Mouse (Mus musculus) limb, embryonic 11.5 days (tissue): ENCODE measurements around the gene Ip6k3. TPM values are rescaled to one million over a fixed set of nuclear protein-coding genes. Genes with fewer than 3 reads are reported as not detected.

Experiments used
- ATAC-seq: fragments of 200-750 bp; cut with Nextera tagmentation; 2 replicates; pipeline ENCODE4 v1.8.0; 2017; ENCODE audit warnings: low read depth; ENCODE audit not compliant: insufficient number of reproducible peaks, low FRiP score, low TSS enrichment
- DNase-seq: peaks from one replicate; pipeline ENCODE4 v3.0.0-alpha.2; 2015; ENCODE audit warnings: low spot score
- H3K27ac ChIP-seq: fragments of 300-500 bp; sonication (generic); replicated peaks from 2 replicates; pipeline ENCODE4 v1.5.1; 2014; ENCODE audit warnings: low read depth, mild to moderate bottlenecking, low read length
- H3K27me3 ChIP-seq: fragments of 300-500 bp; sonication (generic); 2 replicates; pipeline ENCODE4 v1.6.1; 2014; ENCODE audit warnings: mild to moderate bottlenecking, low read length, mixed read lengths; ENCODE audit not compliant: control insufficient read depth, insufficient read depth
- H3K36me3 ChIP-seq: fragments of 300-500 bp; sonication (generic); 2 replicates; pipeline ENCODE4 v1.6.1; 2014; ENCODE audit warnings: mild to moderate bottlenecking, low read length, moderate library complexity, mixed read lengths; ENCODE audit not compliant: control insufficient read depth, insufficient read depth
- H3K4me1 ChIP-seq: fragments of 300-500 bp; sonication (generic); 2 replicates; pipeline ENCODE4 v1.6.1; 2014; ENCODE audit warnings: low read length, mixed read lengths; ENCODE audit not compliant: control insufficient read depth, insufficient read depth
- H3K4me2 ChIP-seq: fragments of 300-500 bp; sonication (generic); 2 replicates; pipeline ENCODE4 v1.6.1; 2014; ENCODE audit warnings: low read depth, mild to moderate bottlenecking, moderate library complexity; ENCODE audit not compliant: severe bottlenecking
- H3K4me3 ChIP-seq: fragments of 300-500 bp; sonication (generic); 2 replicates; pipeline ENCODE4 v1.5.1; 2014; ENCODE audit warnings: low read depth, low read length
- H3K9ac ChIP-seq: fragments of 300-500 bp; sonication (generic); 2 replicates; pipeline ENCODE4 v1.6.1; 2014; ENCODE audit warnings: mild to moderate bottlenecking, low read length
- H3K9me3 ChIP-seq: fragments of 300-500 bp; sonication (generic); 2 replicates; pipeline ENCODE4 v1.6.1; 2016; ENCODE audit warnings: low read length; ENCODE audit not compliant: control insufficient read depth
- WGBS: fragments of 180-500 bp; shearing (Covaris S2); extraction: QIAGEN DNeasy Blood & Tissue Kit; methylation state at CpG from one replicate; pipeline ENCODE4 v1.1.7; 2014; 5-methylcytosine and 5-hydroxymethylcytosine counted together
- polyA plus RNA-seq: library from polyadenylated mRNA; unstranded; fragments of >200 nt; fragmentation: Nextera tagmentation; extraction: Ambion mirVana; gene quantifications from 2 replicates; pipeline ENCODE4 v1.2.1, GENCODE M21; 2014

Gene Ip6k3
- polyA plus RNA-seq, 1 experiment from 2014 or later, result 0.13 TPM

- 91% methylated on average over 7 of the region's 7 CpGs for WGBS
- Histone ChIP-seq H3K9ac (no peak overlapping the region), H3K4me2 (no peak overlapping the region), H3K9me3 (no peaks in the 10 kb centered on the region), H3K36me3 (peaks cover 20% of the 10 kb centered on the region), H3K27ac (no peak overlapping the region), H3K4me3 (no peak overlapping the region), H3K4me1 (peaks cover 8% of the 10 kb centered on the region), H3K27me3 (no peaks in the 10 kb centered on the region)
- DNase-seq, result no peak
- no peak for ATAC-seq
Observed at GRCm38 (mm10) chr17:27123813-27124375, 43.7 kb downstream of the Ip6k3 start.

GRCm38 (mm10) chr17:27123103-27123502 lies 44.5 kb downstream of the Ip6k3 start:
- ATAC-seq (no peak), DNase-seq (no peak)
- H3K27me3 ChIP-seq, result no peaks in the 10 kb centered on the region
- peaks cover 8% of the 10 kb centered on the region for H3K4me1 ChIP-seq
- no peaks in the 10 kb centered on the region for H3K9me3 ChIP-seq
- H3K4me2 ChIP-seq, result no peak overlapping the region
- H3K9ac ChIP-seq, result no peak overlapping the region
- no peak overlapping the region for H3K27ac ChIP-seq
- 95% methylated on average over 2 of the region's 2 CpGs for WGBS
- H3K4me3 ChIP-seq, result no peak overlapping the region
- H3K36me3 ChIP-seq, result peaks cover 20% of the 10 kb centered on the region

GRCm38 (mm10) chr17:27122701-27123100 lies 44.9 kb downstream of the Ip6k3 start:
- Histone ChIP-seq H3K4me1 (peaks cover 8% of the 10 kb centered on the region), H3K4me3 (no peak overlapping the region), H3K9me3 (no peaks in the 10 kb centered on the region), H3K36me3 (peaks cover 21% of the 10 kb centered on the region), H3K9ac (no peak overlapping the region), H3K4me2 (no peak overlapping the region), H3K27me3 (no peaks in the 10 kb centered on the region), H3K27ac (no peak overlapping the region)
- ATAC-seq (no peak), DNase-seq (no peak)
- WGBS, result 92% methylated on average over 11 of the region's 11 CpGs

GRCm38 (mm10) chr17:27121781-27122180 lies 45.8 kb downstream of the Ip6k3 start:
- H3K27ac ChIP-seq, result no peak overlapping the region
- H3K36me3 ChIP-seq, result peaks cover 22% of the 10 kb centered on the region
- DNase-seq (no peak), ATAC-seq (no peak)
- H3K9me3 ChIP-seq, result no peaks in the 10 kb centered on the region
- 79% methylated on average over 7 of the region's 7 CpGs for WGBS
- no peak overlapping the region for H3K4me2 ChIP-seq
- peaks cover 8% of the 10 kb centered on the region for H3K4me1 ChIP-seq
- no peak overlapping the region for H3K9ac ChIP-seq
- H3K27me3 ChIP-seq, result no peaks in the 10 kb centered on the region
- H3K4me3 ChIP-seq, result no peak overlapping the region

- peaks cover 22% of the 10 kb centered on the region for H3K36me3 ChIP-seq
- H3K4me2 ChIP-seq, result no peak overlapping the region
- H3K4me1 ChIP-seq, result peaks cover 8% of the 10 kb centered on the region
- no peak for ATAC-seq
- H3K9ac ChIP-seq, result no peak overlapping the region
- no peak overlapping the region for H3K27ac ChIP-seq
- no peak overlapping the region for H3K4me3 ChIP-seq
- 53% methylated on average over 14 of the region's 14 CpGs for WGBS
- no peaks in the 10 kb centered on the region for H3K9me3 ChIP-seq
- H3K27me3 ChIP-seq, result no peaks in the 10 kb centered on the region
- no peak for DNase-seq
Observed at GRCm38 (mm10) chr17:27121266-27121665, 46.3 kb downstream of the Ip6k3 start.

GRCm38 (mm10) chr17:27120561-27121024 lies 47.0 kb downstream of the Ip6k3 start:
- Histone ChIP-seq H3K4me2 (no peak overlapping the region), H3K4me3 (no peak overlapping the region), H3K9ac (no peak overlapping the region; the same call in 1 of the 2 replicates), H3K27ac (no peak overlapping the region), H3K4me1 (peaks cover 7% of the 10 kb centered on the region), H3K27me3 (no peaks in the 10 kb centered on the region), H3K9me3 (no peaks in the 10 kb centered on the region), H3K36me3 (peaks cover 22% of the 10 kb centered on the region)
- no peak; the same call in 1 of the 2 replicates for ATAC-seq
- WGBS, result 9% methylated on average over 18 of the region's 18 CpGs
- peak; percentile 86 for DNase-seq

GRCm38 (mm10) chr17:27119954-27120353 lies 47.6 kb downstream of the Ip6k3 start:
- Histone ChIP-seq H3K27ac (no peak overlapping the region), H3K4me2 (no peak overlapping the region), H3K9me3 (no peaks in the 10 kb centered on the region), H3K4me3 (no peak overlapping the region), H3K36me3 (peaks cover 22% of the 10 kb centered on the region), H3K9ac (no peak overlapping the region), H3K4me1 (peaks cover 6% of the 10 kb centered on the region), H3K27me3 (no peaks in the 10 kb centered on the region)
- DNase-seq (no peak), ATAC-seq (no peak)
- 79% methylated on average over 8 of the region's 8 CpGs for WGBS

- 75% methylated on average over 4 of the region's 4 CpGs for WGBS
- H3K36me3 ChIP-seq, result peaks cover 22% of the 10 kb centered on the region
- no peaks in the 10 kb centered on the region for H3K27me3 ChIP-seq
Observed at GRCm38 (mm10) chr17:27119540-27119895, 48.1 kb downstream of the Ip6k3 start.

More at GRCm38 (mm10) chr17:27119540-27119895, 48.1 kb downstream of the Ip6k3 start:
- no peak overlapping the region for H3K4me3 ChIP-seq
- no peaks in the 10 kb centered on the region for H3K9me3 ChIP-seq
- no peak overlapping the region for H3K9ac ChIP-seq
- DNase-seq (no peak), ATAC-seq (no peak)
- peaks cover 6% of the 10 kb centered on the region for H3K4me1 ChIP-seq
- H3K27ac ChIP-seq, result no peak overlapping the region
- H3K4me2 ChIP-seq, result no peak overlapping the region
